Mouse (Mus musculus): ENCODE measurements around the gene Sestd1. TPM values are rescaled to one million over a fixed set of nuclear protein-coding genes. Genes with fewer than 3 reads are reported as not detected.

Gene Sestd1
- polyA plus RNA-seq (2012; rRNA removed): 35.6 and 38.4 TPM in 2 replicates

DNA sequence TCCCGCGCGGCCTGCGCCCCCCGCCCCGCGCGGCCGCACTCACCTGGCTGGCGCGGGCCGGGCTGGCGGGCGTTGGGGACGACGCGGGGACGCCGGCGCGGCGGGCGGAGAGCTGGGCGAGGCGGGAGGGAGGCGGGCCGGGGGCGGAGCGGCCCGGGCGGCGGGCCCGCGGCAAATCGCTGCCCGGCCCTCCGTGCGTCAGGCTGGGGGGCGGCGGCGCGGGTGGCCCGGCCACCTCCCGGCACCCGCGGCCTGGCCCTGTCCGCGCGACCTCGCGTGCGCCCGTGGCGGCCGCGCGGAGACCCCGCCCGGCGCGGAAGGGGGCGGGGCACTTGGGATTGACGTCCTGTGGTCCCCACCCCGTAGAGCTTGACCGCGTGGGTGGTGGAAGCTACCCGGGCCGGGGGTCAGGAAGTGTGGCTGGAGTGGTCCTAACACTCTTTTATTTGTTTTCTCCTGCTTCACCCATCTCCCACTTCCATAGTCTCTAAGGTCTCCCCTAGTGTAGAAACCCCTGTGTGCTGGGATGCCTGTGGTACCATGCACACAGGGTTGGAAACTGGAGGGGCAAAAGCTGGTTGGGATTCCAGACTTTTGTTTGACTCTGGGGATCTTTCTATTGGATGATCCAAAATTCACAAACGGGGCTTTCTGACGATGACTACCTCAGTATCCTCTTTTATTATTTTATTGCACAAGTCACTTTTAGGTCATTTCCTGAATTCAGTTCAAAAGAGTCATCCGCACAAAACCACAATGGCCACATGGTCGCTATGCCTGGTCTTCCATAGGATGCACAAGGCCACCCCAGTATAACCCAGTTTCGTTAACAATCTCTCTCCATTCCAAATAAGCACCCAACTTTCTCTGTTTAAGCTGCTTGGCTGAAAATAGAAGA is at the start of gene Sestd1:
Gene Sestd1, minus strand, starts transcription at position 81 of the 898 bp plus-strand sequence.
- TF ChIP-seq CTCF (conservative IDR thresholded peaks at IDR 0.05; ENCODE audit: insufficient read depth, insufficient read length, low read depth, low read length): no peak
- TF ChIP-seq POLR2A (IDR thresholded peaks at IDR 0.05; ENCODE audit: low read depth, low read length): no peak
- Histone ChIP-seq H3K4me1 (ENCODE audit: control insufficient read depth, insufficient read depth, low read length) (peaks cover 16% of the 10 kb centered on the region), H3K27ac (ENCODE audit: insufficient read depth, low read depth, low read length) (peak within 1 kb of the TSS; percentile 66), H3K4me3 (ENCODE audit: insufficient read depth, low read depth, low read length) (peak within 1 kb of the TSS; percentile 92), H3K27me3 (replicated peaks; ENCODE audit: control insufficient read depth, insufficient read depth, low read length) (no peaks in the 10 kb centered on the region), H3K36me3 (ENCODE audit: control insufficient read depth, insufficient read depth, low read length) (no peaks in the 10 kb centered on the region)
- 11% methylated on average over 73 of the region's 73 CpGs for WGBS
- DNase-seq: peak; percentile 81

- WGBS: 81% methylated on average over 3 of the region's 3 CpGs
- no peak overlapping the region for H3K27ac ChIP-seq (ENCODE audit: insufficient read depth, low read depth, low read length)
- H3K27me3 ChIP-seq (replicated peaks; ENCODE audit: control insufficient read depth, insufficient read depth, low read length): no peaks in the 10 kb centered on the region
- DNase-seq: no peak
- peaks cover 5% of the 10 kb centered on the region; the same call in 1 of the 2 replicates for H3K4me1 ChIP-seq (ENCODE audit: control insufficient read depth, insufficient read depth, low read length)
- H3K4me3 ChIP-seq (ENCODE audit: insufficient read depth, low read depth, low read length): no peak overlapping the region
- TF ChIP-seq POLR2A (IDR thresholded peaks at IDR 0.05; ENCODE audit: low read depth, low read length) (no peak), CTCF (conservative IDR thresholded peaks at IDR 0.05; ENCODE audit: insufficient read depth, insufficient read length, low read depth, low read length) (no peak)
- H3K36me3 ChIP-seq (ENCODE audit: control insufficient read depth, insufficient read depth, low read length): no peaks in the 10 kb centered on the region
Measured at GRCm38 (mm10) chr2:77327246-77327645, 46.9 kb upstream of the Sestd1 start.

GRCm38 (mm10) chr2:77323739-77324138 is 43.3 kb upstream of the Sestd1 start:
- 29% methylated on average over 6 of the region's 6 CpGs for WGBS
- H3K4me3 ChIP-seq (ENCODE audit: insufficient read depth, low read depth, low read length): no peak overlapping the region
- H3K4me1 ChIP-seq (ENCODE audit: control insufficient read depth, insufficient read depth, low read length): peaks cover 5% of the 10 kb centered on the region; the same call in 1 of the 2 replicates
- TF ChIP-seq CTCF (conservative IDR thresholded peaks at IDR 0.05; ENCODE audit: insufficient read depth, insufficient read length, low read depth, low read length): no peak
- no peak for TF ChIP-seq POLR2A (IDR thresholded peaks at IDR 0.05; ENCODE audit: low read depth, low read length)
- no peaks in the 10 kb centered on the region for H3K27me3 ChIP-seq (replicated peaks; ENCODE audit: control insufficient read depth, insufficient read depth, low read length)
- peak overlapping the region; percentile 73 for H3K27ac ChIP-seq (ENCODE audit: insufficient read depth, low read depth, low read length)
- H3K36me3 ChIP-seq (ENCODE audit: control insufficient read depth, insufficient read depth, low read length): no peaks in the 10 kb centered on the region
- no peak for DNase-seq

DNA sequence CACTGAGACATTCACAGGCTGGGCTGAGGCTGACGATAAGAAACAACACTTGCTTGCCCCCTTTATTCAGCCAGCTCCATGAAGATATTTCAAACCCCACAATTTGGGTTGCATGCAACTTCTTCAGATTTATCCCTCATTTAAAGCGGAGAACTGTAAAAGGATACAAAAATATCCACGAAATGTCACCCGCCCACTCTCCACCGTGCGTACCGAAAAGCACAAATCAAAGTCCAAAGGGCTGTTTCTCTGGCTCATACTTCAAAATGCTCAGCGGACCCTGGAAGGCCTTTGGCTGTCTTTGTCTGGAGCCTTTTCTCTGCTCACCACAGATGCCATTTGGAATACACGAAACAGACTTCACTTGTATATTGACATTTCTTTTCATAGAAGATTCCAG is 42.8 kb upstream of the Sestd1 start:
- peak overlapping the region; percentile 89 for H3K27ac ChIP-seq (ENCODE audit: insufficient read depth, low read depth, low read length)
- TF ChIP-seq POLR2A (IDR thresholded peaks at IDR 0.05; ENCODE audit: low read depth, low read length): no peak
- no peak for TF ChIP-seq CTCF (conservative IDR thresholded peaks at IDR 0.05; ENCODE audit: insufficient read depth, insufficient read length, low read depth, low read length)
- WGBS: 34% methylated on average over 9 of the region's 9 CpGs
- peaks cover 5% of the 10 kb centered on the region; the same call in 1 of the 2 replicates for H3K4me1 ChIP-seq (ENCODE audit: control insufficient read depth, insufficient read depth, low read length)
- no peaks in the 10 kb centered on the region for H3K36me3 ChIP-seq (ENCODE audit: control insufficient read depth, insufficient read depth, low read length)
- DNase-seq: peak; percentile 91
- no peaks in the 10 kb centered on the region for H3K27me3 ChIP-seq (replicated peaks; ENCODE audit: control insufficient read depth, insufficient read depth, low read length)
- H3K4me3 ChIP-seq (ENCODE audit: insufficient read depth, low read depth, low read length): peak overlapping the region; percentile 25; the same call in 1 of the 2 replicates

DNA sequence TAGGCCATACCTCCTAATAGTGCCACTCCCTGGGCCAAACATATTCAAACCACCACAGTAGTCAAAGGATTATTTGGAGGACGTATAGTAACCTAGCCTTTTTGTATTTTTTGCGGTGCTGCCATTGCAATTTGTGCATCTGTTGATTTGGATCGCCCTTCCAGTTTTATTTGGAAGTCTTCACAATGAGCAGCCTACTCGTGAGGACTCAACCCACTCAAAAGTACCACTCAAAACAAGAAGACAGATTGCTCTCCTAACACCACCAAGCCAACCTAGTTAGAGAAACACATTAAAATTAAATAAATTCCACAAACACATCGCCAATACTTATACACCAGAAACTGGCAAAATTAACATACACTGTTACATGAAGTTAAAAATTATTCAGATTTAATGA is 38.8 kb upstream of the Sestd1 start:
- H3K36me3 ChIP-seq (ENCODE audit: control insufficient read depth, insufficient read depth, low read length): no peaks in the 10 kb centered on the region
- H3K4me1 ChIP-seq (ENCODE audit: control insufficient read depth, insufficient read depth, low read length): peaks cover 5% of the 10 kb centered on the region; the same call in 1 of the 2 replicates
- H3K27me3 ChIP-seq (replicated peaks; ENCODE audit: control insufficient read depth, insufficient read depth, low read length): no peaks in the 10 kb centered on the region
- no peak overlapping the region for H3K4me3 ChIP-seq (ENCODE audit: insufficient read depth, low read depth, low read length)
- 94% methylated on average over 5 of the region's 5 CpGs for WGBS
- H3K27ac ChIP-seq (ENCODE audit: insufficient read depth, low read depth, low read length): no peak overlapping the region
- no peak for DNase-seq
- no peak for TF ChIP-seq CTCF (conservative IDR thresholded peaks at IDR 0.05; ENCODE audit: insufficient read depth, insufficient read length, low read depth, low read length)
- TF ChIP-seq POLR2A (IDR thresholded peaks at IDR 0.05; ENCODE audit: low read depth, low read length): no peak

DNA sequence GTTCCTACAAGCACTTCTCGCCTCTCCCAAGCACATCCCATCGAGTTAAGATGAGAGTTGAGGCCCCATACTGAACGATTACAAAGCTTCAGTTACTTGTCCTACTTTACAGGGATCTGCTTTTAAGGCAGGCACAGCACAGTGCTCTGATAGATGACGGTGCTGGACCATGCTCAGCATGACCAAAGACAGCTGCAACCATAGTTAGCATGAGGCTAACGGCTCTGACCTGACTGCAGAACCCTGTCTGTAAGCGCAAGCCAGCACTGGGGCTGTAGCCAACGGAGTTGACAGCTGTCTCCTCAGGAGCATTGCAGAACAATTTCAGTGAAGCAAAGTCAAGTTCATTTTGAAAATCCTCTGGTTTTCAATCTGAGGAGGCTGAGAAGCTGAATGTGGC is 36.6 kb upstream of the Sestd1 start:
- H3K27me3 ChIP-seq (replicated peaks; ENCODE audit: control insufficient read depth, insufficient read depth, low read length): no peaks in the 10 kb centered on the region
- WGBS: 44% methylated on average over 7 of the region's 7 CpGs
- no peaks in the 10 kb centered on the region; the same call in 1 of the 2 replicates for H3K4me1 ChIP-seq (ENCODE audit: control insufficient read depth, insufficient read depth, low read length)
- H3K27ac ChIP-seq (ENCODE audit: insufficient read depth, low read depth, low read length): no peak overlapping the region
- no peak overlapping the region for H3K4me3 ChIP-seq (ENCODE audit: insufficient read depth, low read depth, low read length)
- DNase-seq: no peak
- no peaks in the 10 kb centered on the region for H3K36me3 ChIP-seq (ENCODE audit: control insufficient read depth, insufficient read depth, low read length)
- TF ChIP-seq POLR2A (IDR thresholded peaks at IDR 0.05; ENCODE audit: low read depth, low read length): no peak
- TF ChIP-seq CTCF (conservative IDR thresholded peaks at IDR 0.05; ENCODE audit: insufficient read depth, insufficient read length, low read depth, low read length): no peak

DNA sequence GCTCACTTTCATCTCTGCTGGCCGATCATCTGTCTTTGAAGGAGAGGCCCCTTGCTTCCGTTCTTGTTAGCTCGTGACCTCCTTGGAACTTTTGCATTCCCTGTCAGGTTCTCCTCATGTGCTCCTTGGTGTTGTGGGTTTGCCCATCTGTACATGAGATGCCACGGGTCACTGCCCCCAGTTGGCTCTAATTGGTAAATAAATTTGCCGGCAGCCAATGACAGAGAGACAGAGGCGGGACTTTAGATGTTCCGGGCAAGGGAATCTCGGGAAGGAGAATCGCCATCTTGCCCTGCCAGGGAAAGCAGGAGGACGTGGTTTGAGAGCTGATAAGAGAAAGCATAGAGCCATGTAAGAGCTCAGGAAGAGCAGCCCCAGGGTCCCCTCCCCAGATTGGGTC is 33.5 kb upstream of the Sestd1 start:
- no peak for DNase-seq
- H3K27me3 ChIP-seq (replicated peaks; ENCODE audit: control insufficient read depth, insufficient read depth, low read length): no peaks in the 10 kb centered on the region
- H3K4me1 ChIP-seq (ENCODE audit: control insufficient read depth, insufficient read depth, low read length): no peaks in the 10 kb centered on the region
- no peaks in the 10 kb centered on the region for H3K36me3 ChIP-seq (ENCODE audit: control insufficient read depth, insufficient read depth, low read length)
- H3K4me3 ChIP-seq (ENCODE audit: insufficient read depth, low read depth, low read length): no peak overlapping the region
- TF ChIP-seq CTCF (conservative IDR thresholded peaks at IDR 0.05; ENCODE audit: insufficient read depth, insufficient read length, low read depth, low read length): no peak
- TF ChIP-seq POLR2A (IDR thresholded peaks at IDR 0.05; ENCODE audit: low read depth, low read length): no peak
- WGBS: 93% methylated on average over 10 of the region's 10 CpGs
- H3K27ac ChIP-seq (ENCODE audit: insufficient read depth, low read depth, low read length): no peak overlapping the region
